ENCODE assay signal across 8 mouse cellular contexts in genomic region chr16:22807468-22808070, GRCm38 (mm10). TPM values are rescaled to one million over a fixed set of nuclear protein-coding genes. Genes with fewer than 3 reads are reported as not detected.
DNase-seq lines count a peak whose midpoint lies in the region; ATAC-seq lines count a peak whose summit lies in the region.
"Had no signal": no experiment of that assay in that cellular context is flagged by ENCODE, and none has a peak within 500 bp of the region (broad histone marks: within the 10 kb centered on the region; RNA-seq: fewer than 3 reads in every experiment).

No protein-coding gene starts in this region.

- no peak for ATAC-seq in embryonic facial prominence, embryonic 11.5 days (replicated peaks; ENCODE audit: insufficient number of reproducible peaks, low FRiP score, low TSS enrichment, low read depth)
- peak; percentile 42 to 53; a peak in 1 of 4 replicates for ATAC-seq in hematopoietic stem cell, adult 5-6 weeks (replicated peaks in 1 of 2; ENCODE audit: insufficient read depth in 1 of 2, low FRiP score in 2 of 2, low TSS enrichment in 1 of 2, low read depth in 1 of 2, poor library complexity in 2 of 2, severe bottlenecking in 2 of 2)

- no peaks in the 10 kb centered on the region for H3K9me3 ChIP-seq in embryonic facial prominence, embryonic 11.5 days (replicated peaks; ENCODE audit: control insufficient read depth, low read length)

- DNase-seq in MEL-GATA-1-ER (ENCODE audit: extremely low read depth, low read depth): peak; percentile 13
- DNase-seq in adrenal gland, postnatal 10 days: peak; percentile 70
- DNase-seq in embryonic facial prominence, embryonic 11.5 days (ENCODE audit: low spot score): peak; percentile 79
- peak; percentile 25 to 60 for DNase-seq in layer of hippocampus, postnatal 36 days
- peak; percentile 78 for DNase-seq in lung, postnatal 36 days
- DNase-seq in right cerebral cortex, postnatal 14 days: peak; percentile 48

- no peaks in the 10 kb centered on the region for H3K27me3 ChIP-seq in embryonic facial prominence, embryonic 11.5 days (ENCODE audit: control insufficient read depth, insufficient read depth, low read length)

- H3K27ac ChIP-seq in embryonic facial prominence, embryonic 11.5 days (replicated peaks; ENCODE audit: low read depth, low read length): no peak overlapping the region
- H3K27ac ChIP-seq: macrophage had no signal

- 15% methylated on average over 17 of the region's 17 CpGs for WGBS in embryonic facial prominence, embryonic 11.5 days

- H3K4me3 ChIP-seq in embryonic facial prominence, embryonic 11.5 days (ENCODE audit: low read depth, low read length): no peak overlapping the region

- no peak overlapping the region for H3K4me2 ChIP-seq in embryonic facial prominence, embryonic 11.5 days (ENCODE audit: low read depth, low read length)

- no peak overlapping the region for H3K9ac ChIP-seq in embryonic facial prominence, embryonic 11.5 days (replicated peaks; ENCODE audit: low read length)

- H3K4me1 ChIP-seq in embryonic facial prominence, embryonic 11.5 days (ENCODE audit: control insufficient read depth, insufficient read depth, low read length): no peaks in the 10 kb centered on the region

- H3K36me3 ChIP-seq in embryonic facial prominence, embryonic 11.5 days (replicated peaks; ENCODE audit: control insufficient read depth, insufficient read depth, low read depth, low read length): no peaks in the 10 kb centered on the region

RNA-seq across cellular contexts. Expression of gene Crygs, which starts 3.8 kb away (rescaled TPM):
- total RNA-seq in adrenal gland, postnatal 10 days (2021): not detected
- 0.25 and 1.2 TPM in 2 replicates for polyA plus RNA-seq in embryonic facial prominence, embryonic 11.5 days (2014; fragmentation: Nextera tagmentation; extraction: Ambion mirVana)
- not detected in 2 replicates for total RNA-seq in hematopoietic stem cell, adult 5-6 weeks (2017)
- not detected for total RNA-seq in layer of hippocampus, postnatal 36 days (2021)
- polyA plus RNA-seq: macrophage had no signal

RNA-seq across cellular contexts. Expression of gene Tbccd1, which starts 49.9 kb away (rescaled TPM):
- total RNA-seq in adrenal gland, postnatal 10 days (2021): 10 to 100 TPM; 16.8 to 20.4 TPM
- 37.9 and 40.6 TPM in 2 replicates for polyA plus RNA-seq in embryonic facial prominence, embryonic 11.5 days (2014; fragmentation: Nextera tagmentation; extraction: Ambion mirVana)
- total RNA-seq in hematopoietic stem cell, adult 5-6 weeks (2017): 16.9 and 23.7 TPM in 2 replicates
- 10 to 100 TPM; 15.2 to 15.8 TPM for total RNA-seq in layer of hippocampus, postnatal 36 days (2021)

RNA-seq across cellular contexts. Expression of gene Dnajb11, which starts 50.1 kb away (rescaled TPM):
- 10 to 100 TPM; 59.9 to 65.8 TPM for total RNA-seq in adrenal gland, postnatal 10 days (2021)
- polyA plus RNA-seq in embryonic facial prominence, embryonic 11.5 days (2014; fragmentation: Nextera tagmentation; extraction: Ambion mirVana): 111 and 115 TPM in 2 replicates
- total RNA-seq in hematopoietic stem cell, adult 5-6 weeks (2017): 88.0 and 110 TPM in 2 replicates
- total RNA-seq in layer of hippocampus, postnatal 36 days (2021): 10 to 100 TPM; 69.9 to 82.3 TPM

Comparison
In these comparisons a context has a peak if more than half of its experiments do, and no peak if none do; other contexts are left out.
1. DNase-seq: peak in every context shown above with its lines; median percentile 79 in embryonic facial prominence, embryonic 11.5 days; 78 in lung, postnatal 36 days; 70 in adrenal gland, postnatal 10 days; 48 in right cerebral cortex, postnatal 14 days; 42 in layer of hippocampus, postnatal 36 days; 13 in MEL-GATA-1-ER.